Mouse (Mus musculus) frontal cortex, postnatal 10 days (tissue): Measurements from ENCODE around the gene Cfap65.
A peak's percentile ranks its signal among the peaks of the same experiment; 100 is the strongest.

Experiments used
- DNase-seq, 2 experiments: peaks; one replicate each; pipeline ENCODE4 v3.0.0; 2022; ENCODE audit warnings: low spot score in 2 of 2, mixed read lengths in 1 of 2

Gene Cfap65

GRCm38 (mm10) chr1:74882828-74883227, 52.6 kb downstream of the Cfap65 start:
- DNase-seq: no peak

- peak in 1 of 2 experiments; percentile 15 for DNase-seq
These were observed 53.2 kb downstream of the Cfap65 start for GRCm38 (mm10) chr1:74882055-74882734.

GRCm38 (mm10) chr1:74880785-74881360, 54.5 kb downstream of the Cfap65 start:
- peak in 1 of 2 experiments; percentile 64 for DNase-seq

GRCm38 (mm10) chr1:74877199-74877598, 58.2 kb downstream of the Cfap65 start:
- no peak for DNase-seq

GRCm38 (mm10) chr1:74872218-74872617, 63.2 kb downstream of the Cfap65 start:
- no peak for DNase-seq

GRCm38 (mm10) chr1:74861783-74862182, 73.6 kb downstream of the Cfap65 start:
- DNase-seq: no peak

- DNase-seq: no peak
These were observed 76.0 kb downstream of the Cfap65 start for GRCm38 (mm10) chr1:74859223-74859984.

- no peak for DNase-seq
These were observed 76.6 kb downstream of the Cfap65 start for GRCm38 (mm10) chr1:74858805-74859204.

- peak; percentile 82 to 86 for DNase-seq
These were observed 77.2 kb downstream of the Cfap65 start for GRCm38 (mm10) chr1:74858171-74858719.

- DNase-seq: no peak
These were observed 77.7 kb downstream of the Cfap65 start for GRCm38 (mm10) chr1:74857677-74858076.

GRCm38 (mm10) chr1:74857201-74857600, 78.2 kb downstream of the Cfap65 start:
- no peak for DNase-seq

GRCm38 (mm10) chr1:74856791-74857190, 78.6 kb downstream of the Cfap65 start:
- no peak for DNase-seq

GRCm38 (mm10) chr1:74856439-74856720, 79.0 kb downstream of the Cfap65 start:
- no peak for DNase-seq

GRCm38 (mm10) chr1:74855651-74856438, 79.6 kb downstream of the Cfap65 start:
- no peak for DNase-seq

GRCm38 (mm10) chr1:74855156-74855555, 80.2 kb downstream of the Cfap65 start:
- DNase-seq: no peak

- peak; percentile 89 to 91 for DNase-seq
These were observed 80.9 kb downstream of the Cfap65 start, which contains the start of gene Cdk5r2 for GRCm38 (mm10) chr1:74854306-74855056. Gene Cdk5r2 (plus strand): TSS chr1:74854934.
